Mouse (Mus musculus) common myeloid progenitor, adult 5-6 weeks (primary cell): Measurements from ENCODE around the gene Serhl. TPM values are rescaled to one million over a fixed set of nuclear protein-coding genes. Genes with fewer than 3 reads are reported as not detected.
A peak's percentile ranks its signal among the peaks of the same experiment; 100 is the strongest.

Source experiments
- ATAC-seq: replicated peaks from 2 replicates; pipeline ENCODE4 v1.8.0; 2016; ENCODE audit warnings: low read depth, mild to moderate bottlenecking, moderate TSS enrichment, inconsistent platforms; ENCODE audit not compliant: poor library complexity, severe bottlenecking
- total RNA-seq: library from RNA; stranded (forward); fragments of 200-1000, 187-1606 nt; gene quantifications from 2 replicates; pipeline ENCODE4 v1.2.3, GENCODE M21; 2017

Serhl gene
- total RNA-seq, 1 experiment from 2014 or later = 35.2 TPM

DNA sequence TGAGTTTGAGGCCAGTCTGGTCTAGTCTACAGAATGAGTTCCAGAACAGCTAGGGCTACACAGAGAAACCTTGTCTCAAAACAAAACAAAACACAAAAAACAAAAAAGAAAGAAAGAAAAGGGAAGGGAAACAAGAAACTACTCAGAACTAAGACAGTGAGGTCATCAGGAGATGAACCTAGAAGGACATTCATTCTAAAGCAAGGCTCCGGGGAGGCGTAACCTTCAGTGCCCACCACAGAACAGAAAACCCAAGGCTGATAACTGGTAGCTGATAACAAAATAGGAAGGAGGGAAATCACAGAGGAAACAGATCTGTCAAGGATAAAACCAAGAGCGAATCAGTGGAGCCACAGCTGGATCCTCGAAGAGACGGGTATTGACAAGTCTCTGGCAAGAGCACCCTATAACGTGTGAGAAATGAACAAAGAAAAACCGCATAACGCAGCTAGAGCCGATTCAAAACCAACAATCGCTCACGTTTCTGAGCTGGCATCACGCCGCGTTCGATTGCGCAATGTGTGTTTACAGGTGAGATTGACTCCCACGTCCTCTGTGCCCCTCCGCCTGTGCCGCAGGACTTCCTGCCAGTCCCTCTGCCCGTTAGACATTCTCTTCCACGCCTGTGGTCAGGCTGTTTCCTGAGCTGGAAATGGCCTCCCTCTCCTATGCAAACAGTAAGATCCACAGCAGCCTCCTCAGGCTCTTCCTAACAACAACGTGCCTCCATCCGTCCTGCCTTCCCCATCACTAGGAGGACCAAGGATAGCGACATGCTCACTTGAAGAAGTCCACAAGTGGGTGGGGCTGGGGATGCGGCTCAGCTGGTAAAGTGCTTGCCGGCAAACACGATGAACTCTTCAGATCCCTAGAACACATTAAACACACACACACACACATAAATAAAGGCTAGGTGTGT lies 13.4 kb upstream of the Serhl start:
- ATAC-seq = peak; percentile 53

DNA sequence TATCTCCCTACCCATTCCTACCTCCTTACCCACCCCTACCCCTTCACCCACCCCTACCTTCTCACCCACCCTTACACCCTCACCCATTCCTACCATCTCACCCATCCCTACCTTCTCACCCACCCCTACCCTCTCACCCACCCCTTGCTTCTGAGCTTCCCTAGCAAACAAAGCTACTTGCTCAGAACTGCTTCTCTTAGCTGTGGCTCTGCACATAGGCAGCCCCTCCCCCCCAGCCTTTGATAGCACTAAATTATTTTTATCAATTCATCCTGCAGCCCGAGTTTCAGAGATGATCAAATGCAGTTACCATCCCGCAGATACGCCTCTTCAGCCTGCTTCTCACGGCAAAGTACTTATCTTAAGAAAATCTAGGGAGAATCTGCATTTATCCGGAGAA lies 5.8 kb upstream of the Serhl start:
- no peak for ATAC-seq

GRCm38 (mm10) chr15:83084022-83084640 lies 5.2 kb upstream of the Serhl start:
- peak; percentile 12; the same call in 1 of the 2 replicates for ATAC-seq

GRCm38 (mm10) chr15:83085901-83086300 lies 3.4 kb upstream of the Serhl start:
- peak; percentile 84 for ATAC-seq

DNA sequence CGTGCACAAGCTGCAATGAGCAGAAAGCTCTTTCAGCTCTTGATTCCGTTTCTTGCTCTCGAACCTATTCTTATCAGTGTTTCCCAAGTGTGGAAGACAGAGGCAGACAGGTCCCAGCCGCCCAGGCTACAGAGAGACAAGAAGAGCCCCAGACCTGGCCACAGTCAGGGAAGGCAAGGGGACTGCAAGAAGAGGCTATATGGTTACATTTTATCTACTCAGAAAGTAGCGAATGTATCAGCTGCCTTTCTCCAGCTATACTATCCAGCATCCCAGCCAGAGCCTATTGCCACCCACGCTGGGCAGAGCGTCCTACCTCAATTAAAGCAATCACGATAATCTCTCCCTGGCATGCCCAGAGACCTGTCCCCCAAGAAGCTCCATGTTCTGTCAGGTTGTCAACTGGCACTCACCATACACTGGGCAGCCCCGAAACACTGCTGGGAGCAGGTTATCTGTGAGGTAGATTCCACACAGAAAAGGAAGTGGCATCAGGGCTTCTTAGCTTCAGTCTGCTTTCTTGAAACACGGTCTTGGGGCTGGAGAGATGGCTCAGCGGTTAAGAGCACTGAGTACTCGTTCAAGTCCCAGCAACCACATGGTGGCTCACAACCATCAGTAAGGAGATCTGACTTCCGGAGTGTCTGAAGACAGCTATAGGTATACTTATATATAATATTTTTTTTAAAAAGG lies 2.5 kb upstream of the Serhl start:
- no peak for ATAC-seq

DNA sequence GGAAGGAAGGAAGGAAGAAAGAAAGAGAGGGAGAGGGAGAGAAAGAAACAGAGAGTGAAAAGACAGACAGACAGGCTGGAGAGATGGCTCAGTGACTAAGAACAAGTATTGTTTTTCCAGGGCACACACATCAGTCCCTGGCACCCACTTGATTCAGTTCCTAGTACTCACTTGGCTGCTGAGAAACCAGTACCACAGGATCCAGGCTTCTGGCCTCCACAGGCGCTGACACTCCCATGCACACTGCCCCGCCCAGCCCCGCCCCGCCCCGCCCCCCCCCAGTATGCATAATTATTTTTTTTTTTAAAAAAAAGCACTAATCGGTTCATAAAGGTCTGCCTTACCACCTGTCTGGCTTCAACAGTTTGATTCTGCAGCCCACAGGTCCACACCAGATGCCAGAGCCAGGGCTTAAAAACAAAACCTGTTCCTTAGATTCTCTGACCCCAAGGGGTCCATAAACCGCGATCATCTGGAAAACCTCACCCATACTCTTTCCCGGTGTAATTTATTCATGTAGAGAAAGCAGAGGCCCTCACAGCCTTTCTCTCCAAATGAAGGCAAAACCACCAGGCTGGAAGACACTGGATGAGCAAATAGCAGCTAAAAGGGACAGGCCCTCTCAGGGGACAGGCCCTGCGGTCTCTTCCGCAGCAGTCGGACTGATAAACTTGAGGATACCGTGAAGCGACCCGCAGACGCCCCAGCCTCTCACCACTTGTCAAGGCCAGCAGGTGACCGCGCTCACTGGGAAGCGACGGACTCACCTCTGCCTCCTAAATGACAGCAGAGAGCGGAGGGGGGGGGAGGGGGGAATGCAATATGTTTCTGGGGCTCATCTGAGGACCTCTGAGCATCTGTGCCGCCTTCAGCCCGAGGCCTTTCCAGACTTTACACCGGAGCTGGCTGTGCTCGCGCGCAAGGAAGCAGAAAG lies 544 bp upstream of the Serhl start:
- ATAC-seq = no peak

DNA sequence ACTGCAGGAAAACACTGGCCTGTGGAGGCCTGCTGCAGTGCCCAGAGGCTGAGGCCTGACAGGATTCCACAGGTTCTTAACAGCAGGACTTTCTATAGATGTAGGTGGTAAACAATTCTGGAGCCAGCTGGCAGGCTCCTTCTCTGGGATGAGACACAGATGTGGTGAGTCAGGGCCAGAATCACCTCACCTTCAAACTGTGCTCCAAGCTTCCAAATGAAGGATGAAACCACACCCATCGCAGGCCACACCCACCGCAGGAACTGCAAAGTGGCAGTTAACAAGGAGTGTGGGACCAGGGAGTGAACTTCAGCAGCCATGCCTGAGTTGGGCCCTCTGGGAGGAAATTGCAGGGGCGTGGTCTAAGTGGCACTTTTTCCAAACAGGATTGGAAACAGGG lies 1.6 kb downstream of the Serhl start:
- ATAC-seq = no peak

GRCm38 (mm10) chr15:83093687-83094086 lies 4.4 kb downstream of the Serhl start:
- ATAC-seq = no peak

DNA sequence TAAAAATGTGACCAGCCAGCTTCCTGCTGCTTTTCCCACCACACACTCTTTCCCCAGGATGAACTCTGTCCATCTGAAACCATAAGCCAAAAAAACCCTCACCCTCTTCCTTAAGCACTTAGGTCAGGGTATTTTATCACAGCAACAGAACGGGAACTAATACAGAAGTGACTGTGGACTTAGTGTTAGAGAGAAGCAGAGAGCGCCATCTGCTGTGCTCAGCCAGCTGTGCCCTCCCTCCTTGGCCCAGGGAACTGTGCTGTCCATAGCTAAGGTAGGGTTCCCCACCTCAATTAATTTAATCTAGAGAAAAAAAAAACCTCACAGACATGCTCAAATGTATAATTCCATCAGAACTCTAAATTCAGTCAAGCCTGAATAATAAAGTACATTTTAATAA lies 6.6 kb downstream of the Serhl start:
- ATAC-seq = no peak

DNA sequence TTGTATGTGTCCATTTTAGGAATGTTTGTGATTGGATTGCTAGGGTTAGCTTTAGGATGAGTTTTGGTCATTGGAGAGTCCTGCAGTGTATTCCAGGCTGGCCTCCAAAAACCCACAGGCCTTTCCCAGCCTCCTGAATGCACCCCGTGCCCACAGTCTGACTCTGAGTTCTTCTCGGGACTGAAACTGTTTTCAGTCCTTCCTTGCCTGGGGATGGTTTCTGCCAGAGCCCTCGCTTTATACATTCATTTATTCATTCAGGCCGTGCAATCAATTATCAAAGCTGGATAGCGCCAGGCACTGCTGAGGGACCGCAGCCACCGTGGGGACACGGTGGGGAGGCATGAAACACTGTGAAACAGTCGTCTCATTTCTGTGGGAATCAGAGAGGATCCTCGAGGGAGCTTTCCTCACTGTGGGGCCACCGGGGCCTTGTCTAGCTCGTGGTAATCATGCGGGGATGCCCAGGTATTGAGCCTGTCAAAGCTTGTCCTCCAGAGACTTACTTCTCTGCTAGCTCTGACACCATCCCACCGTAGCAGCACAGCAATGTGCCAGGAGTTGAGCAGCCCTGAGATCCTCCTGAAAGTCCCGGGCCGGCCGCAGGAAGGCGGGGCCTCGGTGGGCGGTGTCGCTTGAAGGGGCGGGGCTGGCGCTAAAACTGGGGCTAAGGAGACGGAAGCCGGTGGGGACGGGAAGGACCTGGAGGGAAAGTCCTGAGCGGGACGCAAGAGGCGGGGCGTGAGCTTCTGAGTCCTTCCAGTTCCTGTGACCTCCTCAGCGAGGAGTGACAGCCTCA lies 10.4 kb downstream of the Serhl start:
- ATAC-seq = peak; percentile 97

DNA sequence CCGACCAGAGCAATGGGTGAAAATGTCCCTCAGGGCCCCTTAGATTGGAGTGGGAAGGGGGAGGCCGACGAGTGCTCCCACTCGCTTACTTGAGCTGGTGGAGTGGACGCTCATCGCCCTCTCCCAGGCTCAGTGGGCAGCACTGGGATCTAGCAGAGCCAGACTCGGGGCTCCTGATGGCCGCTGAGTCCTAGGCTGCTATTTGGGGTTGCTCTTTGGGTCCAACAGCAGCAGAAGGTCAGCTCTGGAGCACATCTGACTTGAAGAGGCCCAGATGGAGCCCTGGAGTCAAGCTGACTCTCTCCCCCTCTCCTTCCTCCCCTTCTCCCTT lies 11.0 kb downstream of the Serhl start:
- no peak for ATAC-seq

- ATAC-seq = no peak
Measured at GRCm38 (mm10) chr15:83103111-83103510, 13.8 kb downstream of the Serhl start.

GRCm38 (mm10) chr15:83106426-83106825 lies 17.1 kb downstream of the Serhl start:
- no peak for ATAC-seq

DNA sequence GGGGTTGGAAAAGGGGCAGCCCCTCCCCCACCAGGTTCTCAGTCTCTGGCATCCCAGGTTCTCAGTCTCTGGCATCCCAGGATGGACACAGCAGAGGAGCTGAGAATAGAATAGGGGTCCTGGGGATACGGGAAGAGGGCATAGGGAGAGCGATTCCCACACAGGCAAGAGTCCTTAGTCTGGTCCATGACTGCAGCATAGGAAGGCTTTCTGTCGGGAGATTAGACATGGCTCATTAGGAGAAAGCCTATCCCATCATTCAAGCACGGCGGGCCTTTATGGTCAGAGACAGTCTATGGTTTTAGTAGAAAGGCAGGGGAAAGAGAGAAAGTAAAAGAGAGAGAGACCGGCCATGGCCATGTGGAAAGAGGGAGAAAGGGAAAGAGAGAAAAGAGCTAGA lies 18.5 kb downstream of the Serhl start:
- no peak for ATAC-seq

- no peak for ATAC-seq
Measured at GRCm38 (mm10) chr15:83111290-83111689, 22.0 kb downstream of the Serhl start.

DNA sequence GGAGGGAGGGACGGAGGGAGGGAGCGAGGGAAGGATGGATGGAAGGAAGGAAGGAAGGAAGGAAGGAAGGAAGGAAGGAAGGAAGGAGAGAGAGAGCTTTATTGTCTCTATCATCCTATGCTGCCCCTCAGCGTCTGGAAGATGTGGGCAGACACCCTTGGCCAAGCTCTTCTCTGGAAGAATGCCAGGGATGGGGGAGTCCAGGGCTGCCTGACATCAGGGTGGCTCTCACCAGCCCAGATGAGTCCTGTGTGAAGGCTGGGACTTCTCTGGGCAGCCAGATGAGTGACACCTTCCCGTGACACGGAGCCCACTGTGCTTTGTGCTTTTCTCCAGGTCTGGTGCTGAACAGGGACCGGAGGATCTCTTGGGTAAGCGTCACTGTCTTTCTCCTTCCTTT lies 22.6 kb downstream of the Serhl start:
- no peak for ATAC-seq

GRCm38 (mm10) chr15:83112898-83113297 lies 23.6 kb downstream of the Serhl start:
- peak; percentile 83 for ATAC-seq

DNA sequence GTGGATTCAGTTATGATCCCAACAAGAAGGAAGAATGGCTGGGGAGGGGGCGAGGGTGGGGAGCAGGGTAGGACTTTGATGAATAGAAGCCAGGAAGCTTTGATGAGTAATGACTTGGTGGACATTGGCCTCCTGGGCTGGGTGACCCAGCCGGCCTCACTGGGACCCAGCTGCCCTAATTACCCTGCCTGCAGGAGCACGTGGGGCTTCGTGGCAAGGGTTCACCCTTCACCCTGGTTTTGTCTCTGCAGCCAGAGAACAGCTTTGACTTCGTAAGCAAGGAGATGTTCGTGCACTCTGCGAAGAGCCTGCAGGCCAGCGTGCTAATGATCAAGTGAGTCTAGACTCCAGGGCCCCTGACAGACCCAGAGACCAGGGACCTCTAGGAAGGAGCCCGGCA lies 24.8 kb downstream of the Serhl start:
- no peak for ATAC-seq

- no peak for ATAC-seq
Measured at GRCm38 (mm10) chr15:83115071-83115470, 25.8 kb downstream of the Serhl start.
